Mouse (Mus musculus): ENCODE data around the gene Htra3.

Htra3 gene

GRCm38 (mm10) chr5:35616943-35617342 is 62.6 kb downstream of the Htra3 start:
- DNase-seq (ENCODE audit: low spot score in 2 of 2), result no peak

DNA sequence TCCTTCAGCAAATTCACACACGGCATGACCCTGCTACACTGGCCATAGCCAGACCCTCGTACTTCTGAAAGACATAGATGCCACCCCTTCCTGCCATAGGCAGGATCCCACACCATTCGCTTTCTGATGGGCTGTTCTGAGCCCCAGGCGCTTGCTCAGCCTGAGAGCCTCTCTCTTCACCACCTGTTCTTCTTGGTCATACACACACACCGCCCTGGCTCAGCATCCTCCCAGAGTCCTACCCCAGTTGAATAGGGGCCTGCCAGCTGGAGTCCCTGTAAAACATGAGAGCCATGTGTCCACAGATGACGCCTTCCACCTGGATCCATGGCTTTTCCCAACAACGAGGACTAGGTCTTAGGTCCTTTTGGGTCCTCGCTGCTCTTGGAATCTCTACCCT is 66.9 kb downstream of the Htra3 start:
- no peak for DNase-seq (ENCODE audit: low spot score in 2 of 2)

DNA sequence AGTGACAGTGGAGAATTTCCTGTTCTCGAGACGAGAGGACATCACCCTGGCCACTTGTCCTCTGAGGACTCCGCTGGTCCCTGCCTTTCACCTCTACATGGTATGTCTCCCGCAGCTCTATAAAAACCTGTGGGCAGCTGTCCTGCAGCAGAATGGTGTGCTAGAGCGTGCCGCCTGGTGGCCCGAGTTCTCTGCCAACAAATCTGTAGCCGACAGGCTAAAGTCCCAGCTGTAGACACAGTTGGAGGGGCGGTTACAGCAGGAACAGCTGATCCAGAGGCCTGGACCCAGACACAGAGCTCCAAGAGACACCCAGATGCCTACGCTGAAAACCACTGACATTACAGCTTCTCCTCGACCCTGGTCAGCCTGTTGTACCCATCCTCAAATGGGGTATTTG is 67.7 kb downstream of the Htra3 start:
- no peak for DNase-seq (ENCODE audit: low spot score in 2 of 2)

DNA sequence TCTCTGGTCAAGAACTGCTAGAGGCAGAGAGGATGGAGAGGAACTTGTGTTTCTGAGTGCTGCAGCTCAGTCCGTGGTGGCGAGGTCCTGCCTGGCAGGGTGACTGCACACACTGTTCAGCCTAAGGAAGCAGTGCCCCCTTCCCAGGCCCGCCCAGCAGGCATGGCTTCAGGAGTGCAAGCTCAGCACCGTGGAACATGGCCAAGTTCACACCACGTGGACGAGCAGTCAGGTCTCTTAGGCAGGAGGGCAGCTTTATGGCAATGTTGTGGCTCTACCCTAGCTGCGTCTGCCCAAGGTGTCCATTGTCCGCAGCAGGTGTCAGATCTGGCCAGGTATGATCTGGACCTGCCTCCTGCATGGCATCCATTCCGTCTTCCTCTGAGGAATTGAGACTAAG is 68.4 kb downstream of the Htra3 start:
- DNase-seq (ENCODE audit: low spot score in 2 of 2), result no peak

DNA sequence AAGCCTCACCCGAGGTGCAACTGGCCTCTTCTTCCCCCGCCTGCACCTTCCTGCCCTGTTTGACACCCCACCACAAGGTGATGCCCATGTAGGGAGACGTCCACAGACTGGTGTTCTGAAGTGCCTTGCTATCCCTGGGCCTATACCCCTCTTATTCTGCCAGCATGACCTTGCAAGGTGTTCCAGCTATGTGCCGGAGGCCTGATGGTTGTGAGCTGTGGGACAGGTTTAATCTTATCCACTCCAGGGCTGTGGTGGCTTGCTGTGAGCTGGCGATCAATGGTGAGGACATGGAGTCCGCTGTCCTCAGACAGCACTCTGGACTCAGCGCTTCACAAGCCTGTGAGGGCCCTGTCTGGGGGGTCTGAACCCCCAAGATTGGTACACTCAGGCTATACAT is 69.2 kb downstream of the Htra3 start:
- DNase-seq (ENCODE audit: low spot score in 2 of 2), result no peak

DNA sequence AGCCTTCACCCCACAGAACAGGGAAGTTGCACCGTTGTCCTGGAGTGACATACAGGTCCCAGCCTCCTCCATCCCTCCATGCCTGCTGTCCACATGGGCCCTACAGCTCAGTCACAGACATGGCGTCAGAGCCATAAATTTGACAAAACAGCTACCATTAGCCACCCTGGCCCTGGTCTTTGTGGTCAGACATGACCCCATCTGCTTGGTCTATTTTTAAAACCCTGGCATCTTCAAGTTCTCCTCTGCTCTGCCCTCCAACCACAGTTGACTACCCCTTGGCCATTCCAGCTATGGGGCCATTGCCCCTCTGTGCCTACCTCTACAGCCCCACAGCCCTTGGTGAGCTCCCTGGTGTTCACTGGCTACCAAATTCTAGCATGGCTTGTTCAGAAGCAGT is 69.6 kb downstream of the Htra3 start:
- no peak for DNase-seq (ENCODE audit: low spot score in 2 of 2)

DNA sequence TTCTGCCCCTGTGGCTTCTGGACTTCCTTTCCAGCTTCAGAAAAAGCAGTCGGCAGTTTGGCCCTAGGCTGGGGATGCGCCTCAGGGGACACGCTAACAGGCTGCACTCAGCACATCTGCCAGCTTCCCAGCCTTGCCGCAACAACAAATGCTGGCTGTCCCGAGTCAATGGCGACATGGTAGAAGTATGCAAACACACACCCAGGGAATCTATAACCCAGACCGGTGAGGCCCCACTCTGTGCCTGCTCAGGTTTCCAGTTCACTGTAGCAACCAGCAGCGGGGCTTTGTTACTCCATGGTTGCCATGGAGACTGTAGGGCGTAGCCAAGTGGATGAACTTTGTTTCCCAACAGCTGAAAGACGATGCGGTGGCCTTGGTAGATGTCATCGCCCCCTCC is 70.2 kb downstream of the Htra3 start:
- DNase-seq (ENCODE audit: low spot score in 2 of 2), result no peak

DNA sequence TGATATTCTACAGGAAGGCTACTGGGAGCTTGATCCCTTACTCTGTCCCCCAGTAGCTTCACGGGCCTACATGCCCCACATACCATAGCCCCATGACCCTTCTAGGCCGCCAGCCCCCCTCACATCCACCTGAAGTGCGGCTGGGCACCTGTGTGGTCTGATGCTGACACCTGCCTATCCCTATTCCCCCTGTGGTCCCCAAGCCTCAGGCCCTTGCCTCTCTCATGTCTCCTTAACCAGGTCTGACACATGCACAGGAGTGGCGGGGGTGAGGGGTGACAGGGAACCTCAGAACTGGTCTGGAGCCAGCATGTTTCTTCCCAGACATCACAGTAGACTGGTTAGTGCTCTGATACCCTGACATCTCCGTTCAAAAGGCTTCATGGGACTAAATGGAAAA is 71.0 kb downstream of the Htra3 start:
- DNase-seq (ENCODE audit: low spot score in 2 of 2), result no peak

GRCm38 (mm10) chr5:35607784-35608183 is 71.8 kb downstream of the Htra3 start:
- DNase-seq (ENCODE audit: low spot score in 2 of 2), result no peak

GRCm38 (mm10) chr5:35606800-35607199 is 72.8 kb downstream of the Htra3 start:
- DNase-seq (ENCODE audit: low spot score in 2 of 2), result no peak

- DNase-seq (ENCODE audit: low spot score in 2 of 2), result no peak
These were observed 74.2 kb downstream of the Htra3 start for GRCm38 (mm10) chr5:35605355-35605754.

Measured in spleen, postnatal 14 days (tissue).